Mouse (Mus musculus): ENCODE measurements around the gene Pdcd5.

Gene Pdcd5

DNA sequence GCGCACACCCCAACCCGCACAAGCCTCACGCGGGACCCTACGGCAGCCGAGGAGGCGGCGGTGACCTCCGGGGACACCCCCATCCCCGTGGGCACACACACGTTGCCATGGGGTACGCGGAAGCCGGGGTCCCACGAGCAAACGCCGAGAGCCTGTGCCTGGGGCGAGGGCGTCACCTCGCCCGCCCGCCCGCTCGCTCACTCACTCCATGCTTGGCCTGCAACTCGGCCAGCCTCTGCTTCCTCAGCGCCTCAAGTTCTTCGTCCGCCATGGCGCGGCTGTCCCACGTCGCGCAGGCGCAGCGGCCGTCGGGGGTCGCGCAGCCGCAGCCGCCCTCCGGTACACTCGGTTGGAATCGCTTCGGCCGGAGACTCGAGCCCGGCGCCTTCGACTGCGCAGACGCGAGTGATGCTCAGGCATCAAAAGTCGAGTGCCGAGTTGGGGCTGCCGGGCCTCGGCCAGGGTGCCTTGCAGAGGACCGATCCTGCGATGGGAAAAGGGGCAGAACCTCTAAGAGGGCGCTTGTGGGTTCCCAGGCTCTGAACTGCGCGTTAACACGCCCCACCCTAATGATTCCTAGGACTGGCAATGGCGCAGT lies at the start of gene Pdcd5:
Gene Pdcd5 (minus strand): TSS at position 421 of the 598 bp plus-strand sequence.
- peak; percentile 97 for DNase-seq (ENCODE audit: low spot score)

- no peak for DNase-seq (ENCODE audit: low spot score)
Observed at GRCm38 (mm10) chr7:35692641-35693040, 45.3 kb upstream of the Pdcd5 start.

GRCm38 (mm10) chr7:35692117-35692516 lies 44.8 kb upstream of the Pdcd5 start:
- DNase-seq (ENCODE audit: low spot score) = no peak

- no peak for DNase-seq (ENCODE audit: low spot score)
Observed at GRCm38 (mm10) chr7:35688781-35689349, 41.5 kb upstream of the Pdcd5 start.

DNA sequence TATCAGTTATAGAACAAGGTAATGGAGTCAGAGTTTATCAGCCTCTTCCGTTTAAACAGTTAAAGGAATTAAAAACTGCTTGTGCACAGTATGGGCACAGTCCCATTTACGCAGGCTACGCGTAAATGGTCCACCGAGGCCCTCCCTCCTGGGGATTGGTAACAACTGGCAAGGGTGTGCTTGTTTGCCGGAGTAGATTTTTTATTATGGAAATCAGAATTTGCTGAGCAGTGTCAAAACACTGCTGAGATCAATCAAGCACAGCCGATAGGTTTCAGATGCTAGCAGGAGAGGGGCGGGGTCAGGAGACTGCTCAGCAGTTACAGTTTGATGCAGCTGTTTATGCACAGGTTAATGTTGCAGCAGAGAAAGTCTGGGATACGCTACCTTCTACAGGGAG lies 41.0 kb upstream of the Pdcd5 start:
- no peak for DNase-seq (ENCODE audit: low spot score)

GRCm38 (mm10) chr7:35687229-35687628 lies 39.9 kb upstream of the Pdcd5 start:
- DNase-seq (ENCODE audit: low spot score) = peak; percentile 56

DNA sequence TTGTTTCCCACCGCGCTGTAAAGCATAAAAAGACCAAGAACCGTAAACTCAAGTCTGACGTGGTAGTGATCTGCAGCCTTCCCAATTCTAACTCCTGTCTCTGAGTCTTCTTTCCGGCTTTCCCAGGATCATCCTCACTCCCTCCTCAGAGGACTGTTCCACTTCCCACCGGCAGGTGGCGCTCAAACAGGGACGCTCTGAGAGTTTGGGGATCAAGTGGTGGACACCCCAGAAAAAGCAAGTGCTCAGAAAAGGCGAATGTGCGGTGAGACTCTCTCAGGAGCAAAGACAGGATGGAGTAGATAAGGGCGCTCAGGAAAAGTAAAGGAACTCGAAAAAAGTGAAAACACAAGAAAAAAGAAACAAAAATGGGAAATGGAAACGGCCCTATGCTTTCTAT lies 39.4 kb upstream of the Pdcd5 start:
- peak; percentile 81 for DNase-seq (ENCODE audit: low spot score)

- no peak for DNase-seq (ENCODE audit: low spot score)
Observed at GRCm38 (mm10) chr7:35686216-35686615, 38.9 kb upstream of the Pdcd5 start.

GRCm38 (mm10) chr7:35683409-35684122 lies 36.2 kb upstream of the Pdcd5 start:
- DNase-seq (ENCODE audit: low spot score) = no peak

- DNase-seq (ENCODE audit: low spot score) = no peak
Observed at GRCm38 (mm10) chr7:35681559-35681958, 34.2 kb upstream of the Pdcd5 start.

- no peak for DNase-seq (ENCODE audit: low spot score)
Observed at GRCm38 (mm10) chr7:35678976-35679375, 31.7 kb upstream of the Pdcd5 start.

DNA sequence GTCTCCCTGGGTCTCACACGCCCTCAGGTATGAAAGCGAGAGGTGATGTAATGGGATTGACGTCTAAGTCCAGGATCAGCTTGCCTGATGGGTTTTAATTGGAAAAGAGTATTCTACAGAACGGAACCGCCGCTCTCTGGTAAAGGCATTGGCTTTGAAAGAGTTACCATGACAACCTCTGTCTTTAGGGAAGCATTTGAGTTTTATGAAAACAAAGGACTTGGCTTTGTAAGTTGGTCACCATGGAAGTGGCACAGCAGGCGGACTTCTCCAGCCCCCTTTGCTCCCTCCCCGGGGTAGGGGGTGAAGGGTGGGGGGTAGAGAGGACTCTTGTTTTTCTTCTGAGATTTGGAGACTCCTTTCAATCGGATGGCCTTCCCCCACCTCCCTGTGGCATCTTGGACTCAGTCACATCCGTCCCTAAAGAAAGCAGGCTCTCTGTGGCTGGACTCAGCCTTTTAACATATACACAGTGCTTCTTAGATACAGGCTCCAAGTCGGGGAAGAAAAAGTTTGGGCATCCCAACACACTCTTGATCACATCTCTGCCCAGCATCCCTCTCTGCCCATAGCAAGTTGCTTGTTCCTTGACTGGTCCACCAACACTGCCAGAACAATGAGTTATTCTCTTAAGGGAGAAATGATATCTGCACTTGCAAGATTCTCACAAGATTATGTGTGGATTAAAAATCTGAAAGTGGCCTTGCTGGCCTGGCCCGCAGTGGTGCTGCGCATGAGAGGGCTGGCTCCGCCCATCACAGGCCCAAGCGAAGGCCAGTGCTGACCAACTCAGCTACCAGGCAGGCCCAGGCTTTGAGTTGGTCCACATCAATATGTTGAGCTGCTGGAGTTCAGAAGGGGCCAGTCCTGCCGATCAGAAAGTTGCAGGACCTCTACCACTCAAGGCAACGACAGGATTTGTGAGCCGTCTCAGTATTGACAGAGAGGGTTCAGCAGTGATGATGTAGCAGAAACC lies 21.0 kb upstream of the Pdcd5 start:
- peak; percentile 81 for DNase-seq (ENCODE audit: low spot score)

GRCm38 (mm10) chr7:35663790-35664376 lies 16.6 kb upstream of the Pdcd5 start:
- DNase-seq (ENCODE audit: low spot score) = peak; percentile 20

DNA sequence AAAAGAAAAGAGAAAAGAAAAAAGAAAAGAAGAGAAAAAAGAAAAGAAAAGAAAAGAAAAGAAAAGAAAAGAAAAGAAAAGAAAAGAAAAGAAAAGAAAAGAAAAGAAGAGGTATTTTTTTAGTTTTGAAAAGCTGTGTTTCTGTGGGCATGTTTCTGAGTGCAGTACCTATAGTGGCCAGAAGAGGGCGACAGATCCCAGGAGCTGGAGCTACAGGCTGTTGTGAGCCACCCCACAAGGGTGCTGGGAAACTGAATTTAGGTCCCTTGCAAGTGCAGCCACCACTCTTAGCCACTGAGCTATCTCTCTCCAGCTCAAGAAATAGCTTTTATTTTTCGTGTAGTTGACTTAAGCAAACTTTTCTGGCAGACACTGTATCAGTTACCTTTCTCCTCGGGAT lies 11.9 kb upstream of the Pdcd5 start:
- no peak for DNase-seq (ENCODE audit: low spot score)

GRCm38 (mm10) chr7:35657829-35658228 lies 10.5 kb upstream of the Pdcd5 start:
- no peak for DNase-seq (ENCODE audit: low spot score)

GRCm38 (mm10) chr7:35651583-35652270 lies 4.4 kb upstream of the Pdcd5 start:
- DNase-seq (ENCODE audit: low spot score) = no peak

DNA sequence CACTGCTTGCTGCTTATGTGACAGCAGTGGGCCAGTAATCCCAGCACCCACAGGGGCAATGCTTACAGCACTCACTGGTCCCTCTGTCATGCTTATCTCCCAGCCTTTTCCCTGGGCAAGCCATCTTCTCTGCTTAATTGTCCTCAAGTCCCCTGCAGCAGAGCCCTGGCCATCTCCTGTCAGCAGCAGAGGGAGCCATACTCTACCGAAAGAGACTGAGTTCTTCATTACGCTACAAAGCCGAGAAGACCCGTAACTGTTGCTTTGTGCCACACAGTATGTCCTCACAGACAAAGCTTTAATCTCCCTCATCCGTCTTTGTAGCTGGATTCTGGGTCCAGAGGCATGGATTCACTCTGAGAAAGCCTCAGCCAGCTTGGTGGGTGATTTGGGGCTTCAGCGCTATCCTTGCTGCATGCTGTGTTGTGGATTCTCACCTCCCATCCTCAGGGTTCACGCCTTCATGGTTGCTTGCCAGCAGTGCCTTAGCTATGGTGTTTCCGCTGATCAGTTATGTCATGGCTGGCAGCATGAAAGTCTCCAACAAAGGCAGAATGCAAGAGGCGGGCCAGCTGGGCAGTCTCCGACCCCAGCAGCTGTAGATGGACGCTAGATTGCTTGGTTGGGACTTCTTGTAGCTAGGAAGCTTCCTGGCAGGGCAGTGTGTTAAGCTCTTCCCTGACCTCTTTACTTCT lies 3.5 kb upstream of the Pdcd5 start:
- no peak for DNase-seq (ENCODE audit: low spot score)

DNA sequence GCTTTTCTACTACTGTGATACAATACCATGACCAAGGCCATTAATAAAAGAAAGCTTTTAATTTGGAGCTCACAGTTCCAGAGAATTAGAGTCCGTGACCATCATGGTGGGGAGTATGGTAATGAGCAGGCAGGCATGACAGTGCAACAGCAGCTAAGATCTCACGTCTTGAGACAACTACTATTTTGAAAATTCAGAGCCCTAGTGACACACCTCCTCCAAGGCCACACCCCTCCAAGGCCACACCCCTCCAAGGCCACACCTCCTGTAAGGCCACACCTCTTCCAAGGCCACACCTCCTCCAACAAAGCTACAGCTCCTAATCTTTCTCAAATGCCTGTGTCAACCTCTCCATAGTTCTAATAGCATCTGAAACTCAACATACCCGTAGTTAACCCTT lies 1.8 kb upstream of the Pdcd5 start:
- peak; percentile 34 for DNase-seq (ENCODE audit: low spot score)

DNA sequence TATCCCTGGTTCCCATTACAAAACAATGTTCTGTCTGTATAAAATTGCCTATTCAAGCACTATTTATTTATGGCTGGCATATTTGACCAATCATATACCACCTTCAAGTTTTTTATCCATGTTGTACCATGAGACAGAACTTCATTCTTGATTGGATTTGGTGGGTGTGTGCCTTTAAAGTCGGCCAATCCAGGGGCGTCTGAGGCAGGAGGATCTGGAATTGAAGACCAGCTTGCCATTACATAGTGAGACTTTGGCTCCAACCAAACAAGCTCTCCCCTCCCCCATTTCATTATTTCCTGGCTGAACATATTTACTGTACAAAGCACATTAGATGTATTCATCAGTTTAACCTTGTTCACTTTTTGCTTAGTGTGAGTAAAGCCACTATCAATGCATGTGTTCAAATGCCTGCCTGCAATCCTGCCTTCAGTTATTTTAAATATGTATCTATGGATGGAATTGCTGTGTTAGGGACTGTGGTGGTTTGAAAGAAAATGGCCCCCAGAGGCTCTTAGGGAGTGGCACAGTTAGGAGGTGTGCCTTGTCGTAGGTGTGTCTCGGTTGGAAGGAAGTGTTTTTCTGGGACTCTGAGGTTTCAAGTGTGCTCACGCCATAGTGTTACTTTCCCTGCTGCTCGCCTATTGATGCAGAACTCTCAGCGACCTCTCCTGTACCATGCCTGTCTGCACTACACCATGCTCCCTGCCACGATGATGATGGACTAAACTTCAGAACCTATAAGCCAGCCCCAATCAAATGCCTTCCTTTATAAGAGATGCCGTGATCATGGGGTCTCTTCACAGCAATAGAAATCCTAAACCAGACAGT lies 1.1 kb upstream of the Pdcd5 start:
- DNase-seq (ENCODE audit: low spot score) = no peak

Measured in embryo, embryonic 10 days (tissue).